Mouse (Mus musculus) neural tube, embryonic 11.5 days (tissue): Measurements from ENCODE around the gene Dchs2. TPM values are rescaled to one million over a fixed set of nuclear protein-coding genes. Genes with fewer than 3 reads are reported as not detected.

ENCODE experiments used
- ATAC-seq: fragments of 200-750 bp; cut with Nextera tagmentation; 2 replicates; pipeline ENCODE4 v1.8.0; 2017; ENCODE audit warnings: moderate number of reproducible peaks, mild to moderate bottlenecking, moderate TSS enrichment, moderate library complexity; ENCODE audit not compliant: insufficient read depth, low FRiP score, low TSS enrichment
- DNase-seq: peaks from one replicate; pipeline ENCODE4 v3.0.0-alpha.2; 2015; ENCODE audit warnings: low spot score
- H3K27ac ChIP-seq: fragments of 300-500 bp; sonication (generic); 2 replicates; pipeline ENCODE4 v1.5.1; 2014; ENCODE audit warnings: low read depth, mild to moderate bottlenecking, low read length
- H3K27me3 ChIP-seq: fragments of 300-500 bp; sonication (generic); 2 replicates; pipeline ENCODE4 v1.6.1; 2014; ENCODE audit warnings: mild to moderate bottlenecking, low read length, mixed read lengths; ENCODE audit not compliant: control insufficient read depth, insufficient read depth
- H3K36me3 ChIP-seq: fragments of 300-500 bp; sonication (generic); 2 replicates; pipeline ENCODE4 v1.6.1; 2014; ENCODE audit warnings: mild to moderate bottlenecking, low read length, moderate library complexity, mixed read lengths; ENCODE audit not compliant: control insufficient read depth, insufficient read depth
- H3K4me1 ChIP-seq: fragments of 300-500 bp; sonication (generic); 2 replicates; pipeline ENCODE4 v1.6.1; 2014; ENCODE audit warnings: low read length, mixed read lengths; ENCODE audit not compliant: control insufficient read depth, insufficient read depth
- H3K4me2 ChIP-seq: fragments of 300-500 bp; sonication (generic); 2 replicates; pipeline ENCODE4 v1.6.1; 2014; ENCODE audit warnings: low read depth, mild to moderate bottlenecking, moderate library complexity
- H3K4me3 ChIP-seq: fragments of 300-500 bp; sonication (generic); 2 replicates; pipeline ENCODE4 v1.5.1; 2014; ENCODE audit warnings: low read depth, low read length
- H3K9ac ChIP-seq: fragments of 300-500 bp; sonication (generic); 2 replicates; pipeline ENCODE4 v1.6.1; 2014; ENCODE audit warnings: mild to moderate bottlenecking, low read length
- H3K9me3 ChIP-seq: fragments of 300-500 bp; sonication (generic); 2 replicates; pipeline ENCODE4 v1.6.1; 2016; ENCODE audit warnings: low read length; ENCODE audit not compliant: control insufficient read depth
- WGBS: fragments of 180-500 bp; shearing (Covaris S2); extraction: QIAGEN DNeasy Blood & Tissue Kit; methylation state at CpG from one replicate; pipeline ENCODE4 v1.1.7; 2014; 5-methylcytosine and 5-hydroxymethylcytosine counted together
- polyA plus RNA-seq: library from polyadenylated mRNA; unstranded; fragments of >200 nt; fragmentation: Nextera tagmentation; extraction: Ambion mirVana; gene quantifications from 2 replicates; pipeline ENCODE4 v1.2.1, GENCODE M21; 2014

The Dchs2 gene
- polyA plus RNA-seq, 1 experiment from 2014 or later: 1.2 TPM

GRCm38 (mm10) chr3:83136413-83136812, 8.7 kb downstream of the Dchs2 start:
- Histone ChIP-seq H3K9ac (no peak overlapping the region), H3K36me3 (no peaks in the 10 kb centered on the region), H3K4me2 (no peak overlapping the region), H3K9me3 (no peaks in the 10 kb centered on the region), H3K27ac (no peak overlapping the region), H3K4me1 (no peaks in the 10 kb centered on the region), H3K27me3 (no peaks in the 10 kb centered on the region), H3K4me3 (no peak overlapping the region)
- 60% methylated on average over 7 of the region's 7 CpGs for WGBS
- DNase-seq: no peak
- no peak for ATAC-seq

GRCm38 (mm10) chr3:83138820-83139219, 11.1 kb downstream of the Dchs2 start:
- Histone ChIP-seq H3K27ac (no peak overlapping the region), H3K9ac (no peak overlapping the region), H3K4me3 (no peak overlapping the region), H3K4me2 (no peak overlapping the region), H3K27me3 (no peaks in the 10 kb centered on the region), H3K9me3 (no peaks in the 10 kb centered on the region), H3K36me3 (no peaks in the 10 kb centered on the region), H3K4me1 (no peaks in the 10 kb centered on the region)
- no peak for DNase-seq
- WGBS: 82% methylated on average over 2 of the region's 2 CpGs
- ATAC-seq: no peak

DNA sequence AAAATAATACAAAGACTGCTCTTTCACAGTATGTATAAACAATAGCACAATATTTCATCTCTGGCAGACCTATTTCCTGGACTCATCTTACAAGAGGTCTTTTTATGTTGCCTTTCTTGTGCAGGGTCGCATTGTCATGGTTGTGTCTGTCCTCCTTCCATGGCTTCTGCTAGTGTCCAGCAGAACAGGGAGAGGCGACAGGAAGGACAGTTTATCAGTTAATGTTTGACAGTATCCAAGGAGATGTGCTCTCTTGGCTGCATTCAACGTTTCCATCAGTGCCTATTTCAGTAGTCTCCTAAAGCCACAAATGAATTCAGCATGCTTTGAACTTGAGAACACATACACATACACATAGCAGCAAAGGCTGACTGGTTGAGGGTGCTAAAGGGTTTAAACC, 17.9 kb downstream of the Dchs2 start:
- no peaks in the 10 kb centered on the region for H3K36me3 ChIP-seq
- no peak for DNase-seq
- no peaks in the 10 kb centered on the region for H3K9me3 ChIP-seq
- H3K4me3 ChIP-seq: no peak overlapping the region
- 47% methylated on average over 3 of the region's 3 CpGs for WGBS
- no peak overlapping the region for H3K9ac ChIP-seq
- H3K4me2 ChIP-seq: no peak overlapping the region
- no peak for ATAC-seq
- no peaks in the 10 kb centered on the region for H3K27me3 ChIP-seq
- peaks cover 7% of the 10 kb centered on the region; the same call in 1 of the 2 replicates for H3K4me1 ChIP-seq
- no peak overlapping the region for H3K27ac ChIP-seq

GRCm38 (mm10) chr3:83147273-83148054, 19.7 kb downstream of the Dchs2 start:
- 69% methylated on average over 6 of the region's 6 CpGs for WGBS
- H3K27ac ChIP-seq: no peak overlapping the region
- no peak for ATAC-seq

DNA sequence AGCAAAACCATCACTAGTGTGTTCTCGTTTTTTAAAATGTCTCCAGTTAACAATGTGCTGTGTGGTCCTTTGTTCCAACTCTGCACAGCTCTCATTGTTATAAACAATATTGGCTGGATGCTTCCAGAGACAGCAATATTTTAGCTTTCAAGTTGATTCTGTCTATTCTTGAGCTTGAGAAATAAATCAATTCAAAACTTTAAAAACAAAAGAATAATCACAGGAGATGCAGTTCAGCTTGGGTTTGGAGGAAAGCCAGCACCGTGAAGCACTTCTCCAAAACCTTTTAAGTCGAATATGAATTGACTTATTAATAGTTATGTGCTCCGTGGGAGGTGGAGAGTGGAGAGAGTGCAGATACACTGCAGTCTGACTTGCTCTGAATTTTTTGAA, 20.3 kb downstream of the Dchs2 start:
- Histone ChIP-seq H3K4me1 (peaks cover 7% of the 10 kb centered on the region; the same call in 1 of the 2 replicates), H3K36me3 (no peaks in the 10 kb centered on the region), H3K9ac (no peak overlapping the region), H3K27me3 (no peaks in the 10 kb centered on the region), H3K9me3 (no peaks in the 10 kb centered on the region), H3K4me2 (no peak overlapping the region), H3K4me3 (no peak overlapping the region), H3K27ac (no peak overlapping the region)
- ATAC-seq (peak; percentile 71; the same call in 1 of the 2 replicates), DNase-seq (no peak)
- 41% methylated on average over 4 of the region's 4 CpGs for WGBS

More at GRCm38 (mm10) chr3:83147273-83148054, 19.7 kb downstream of the Dchs2 start:
- DNase-seq: no peak
- H3K9ac ChIP-seq: no peak overlapping the region
- no peaks in the 10 kb centered on the region for H3K27me3 ChIP-seq
- H3K4me3 ChIP-seq: no peak overlapping the region
- H3K9me3 ChIP-seq: no peaks in the 10 kb centered on the region
- H3K36me3 ChIP-seq: no peaks in the 10 kb centered on the region
- peaks cover 7% of the 10 kb centered on the region; the same call in 1 of the 2 replicates for H3K4me1 ChIP-seq
- no peak overlapping the region for H3K4me2 ChIP-seq

- peaks cover 7% of the 10 kb centered on the region; the same call in 1 of the 2 replicates for H3K4me1 ChIP-seq
- H3K27ac ChIP-seq: no peak overlapping the region
- no peaks in the 10 kb centered on the region for H3K9me3 ChIP-seq
- no peaks in the 10 kb centered on the region for H3K27me3 ChIP-seq
- no peak overlapping the region for H3K4me3 ChIP-seq
- H3K9ac ChIP-seq: no peak overlapping the region
- DNase-seq (no peak), ATAC-seq (no peak)
- H3K36me3 ChIP-seq: no peaks in the 10 kb centered on the region
- no peak overlapping the region for H3K4me2 ChIP-seq
- WGBS: 73% methylated on average over 3 of the region's 3 CpGs
Observed at GRCm38 (mm10) chr3:83148508-83148907, 20.8 kb downstream of the Dchs2 start.

- no peaks in the 10 kb centered on the region for H3K27me3 ChIP-seq
- no peak for DNase-seq
- H3K36me3 ChIP-seq: no peaks in the 10 kb centered on the region
- 61% methylated on average over 4 of the region's 4 CpGs for WGBS
- no peaks in the 10 kb centered on the region for H3K9me3 ChIP-seq
- H3K9ac ChIP-seq: no peak overlapping the region
- no peak for ATAC-seq
- no peaks in the 10 kb centered on the region for H3K4me1 ChIP-seq
- no peak overlapping the region for H3K27ac ChIP-seq
- no peak overlapping the region for H3K4me2 ChIP-seq
- no peak overlapping the region for H3K4me3 ChIP-seq
Observed at GRCm38 (mm10) chr3:83155600-83155999, 27.9 kb downstream of the Dchs2 start.

GRCm38 (mm10) chr3:83156165-83156564, 28.4 kb downstream of the Dchs2 start:
- WGBS: 75% methylated on average over 4 of the region's 4 CpGs
- Histone ChIP-seq H3K27me3 (no peaks in the 10 kb centered on the region), H3K9ac (no peak overlapping the region), H3K36me3 (no peaks in the 10 kb centered on the region), H3K4me1 (no peaks in the 10 kb centered on the region), H3K4me2 (no peak overlapping the region), H3K4me3 (no peak overlapping the region), H3K9me3 (no peaks in the 10 kb centered on the region), H3K27ac (no peak overlapping the region)
- ATAC-seq: no peak
- no peak for DNase-seq

- no peaks in the 10 kb centered on the region for H3K27me3 ChIP-seq
- H3K4me1 ChIP-seq: no peaks in the 10 kb centered on the region
- DNase-seq (no peak), ATAC-seq (no peak)
- H3K9ac ChIP-seq: no peak overlapping the region
- H3K4me3 ChIP-seq: no peak overlapping the region
- no peak overlapping the region for H3K4me2 ChIP-seq
- 82% methylated on average over 6 of the region's 6 CpGs for WGBS
- no peak overlapping the region for H3K27ac ChIP-seq
- no peaks in the 10 kb centered on the region for H3K9me3 ChIP-seq
- no peaks in the 10 kb centered on the region for H3K36me3 ChIP-seq
Observed at GRCm38 (mm10) chr3:83161542-83162231, 33.9 kb downstream of the Dchs2 start.
